Mouse (Mus musculus): ENCODE results near the gene 4930442H23Rik. TPM values are rescaled to one million over a fixed set of nuclear protein-coding genes. Genes with fewer than 3 reads are reported as not detected.
A peak's percentile ranks its signal among the peaks of the same experiment; 100 is the strongest.

The 4930442H23Rik gene
- polyA plus RNA-seq, 1 experiment = 0.07 TPM

DNA sequence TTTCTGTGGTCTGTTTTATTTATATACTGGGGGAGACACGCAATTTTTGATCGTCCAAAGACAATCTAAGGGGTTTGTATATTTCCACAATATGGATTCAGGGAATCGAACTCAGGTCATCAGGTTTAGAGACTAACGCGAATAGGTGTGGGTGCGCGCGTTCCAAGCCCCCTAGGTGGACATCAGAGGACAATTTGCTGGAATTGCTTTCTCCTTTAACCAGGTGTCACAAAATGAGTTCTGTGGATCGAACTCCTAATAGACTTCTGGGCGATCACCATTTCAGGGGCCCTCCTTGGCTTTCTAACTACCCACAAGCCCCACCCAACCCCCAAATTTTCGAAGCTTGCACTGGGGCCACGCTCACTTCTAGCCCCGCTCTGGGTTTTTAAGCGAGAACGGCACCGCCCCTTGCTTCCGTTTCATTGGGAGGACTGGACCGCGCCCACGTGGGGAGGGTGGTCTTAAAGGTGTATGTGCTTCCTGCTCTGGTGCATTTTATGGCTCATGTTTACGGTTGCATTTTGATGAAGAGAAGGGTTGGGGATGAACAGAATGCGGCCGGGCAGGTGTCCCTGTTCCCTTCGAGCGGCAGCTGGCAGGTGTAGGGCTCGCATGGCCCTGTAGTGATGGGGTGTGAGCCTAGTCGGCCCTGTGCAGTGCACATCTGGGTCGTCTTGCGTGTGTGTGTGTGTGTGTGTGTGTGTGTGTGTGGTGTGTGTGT lies 15.0 kb downstream of the 4930442H23Rik start:
- Histone ChIP-seq H3K79me3 (ENCODE audit: low read depth) (peaks cover 30% of the 10 kb centered on the region), H3K79me2 (ENCODE audit: control insufficient read depth, insufficient read depth) (peaks cover 38% of the 10 kb centered on the region), H3K27me3 (ENCODE audit: control insufficient read depth, insufficient read depth, insufficient read length) (no peaks in the 10 kb centered on the region), H3ac (ENCODE audit: control insufficient read depth, insufficient read length, low read depth) (peak overlapping the region; percentile 36), H3K36me3 (ENCODE audit: control insufficient read depth, insufficient read depth) (no peaks in the 10 kb centered on the region), H3K4me3 (ENCODE audit: insufficient read depth, poor library complexity, severe bottlenecking) (peak overlapping the region; percentile 32)
- TF ChIP-seq MAX (IDR thresholded peaks at IDR 0.05) = peak; percentile 63
- TF ChIP-seq MYOG (IDR thresholded peaks at IDR 0.05; ENCODE audit: control insufficient read depth, extremely low read depth, insufficient read length) = no peak
- TF ChIP-seq CEBPB (IDR thresholded peaks at IDR 0.05; ENCODE audit: low read depth) = no peak
- peak; percentile 67 for TF ChIP-seq USF1 (IDR thresholded peaks at IDR 0.05; ENCODE audit: low read depth)
- no peak for TF ChIP-seq CTCF (IDR thresholded peaks at IDR 0.05; ENCODE audit: control insufficient read depth, insufficient read depth, insufficient read length)

DNA sequence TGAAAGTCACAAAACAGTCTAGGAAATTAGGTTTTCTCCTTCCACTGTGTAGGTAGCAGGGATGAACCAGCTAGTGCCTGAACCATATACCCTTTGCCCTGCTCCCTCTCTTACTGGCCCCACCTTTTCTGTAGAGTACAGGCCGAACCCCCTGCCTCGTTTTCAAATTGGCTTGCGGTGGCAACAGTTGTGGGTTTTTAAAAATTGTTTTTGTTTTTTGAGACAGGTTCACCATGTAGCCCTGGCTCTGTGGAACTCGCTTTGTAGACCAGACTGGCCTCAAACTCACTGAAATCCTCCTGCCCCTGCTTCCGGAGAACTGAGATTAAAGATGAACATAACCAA lies 15.6 kb downstream of the 4930442H23Rik start:
- Histone ChIP-seq H3K4me3 (ENCODE audit: insufficient read depth, poor library complexity, severe bottlenecking) (peak overlapping the region; percentile 12), H3K36me3 (ENCODE audit: control insufficient read depth, insufficient read depth) (peaks cover 5% of the 10 kb centered on the region), H3K27me3 (ENCODE audit: control insufficient read depth, insufficient read depth, insufficient read length) (no peaks in the 10 kb centered on the region), H3K79me2 (ENCODE audit: control insufficient read depth, insufficient read depth) (peaks cover 44% of the 10 kb centered on the region), H3ac (ENCODE audit: control insufficient read depth, insufficient read length, low read depth) (peak overlapping the region; percentile 27), H3K79me3 (ENCODE audit: low read depth) (peaks cover 31% of the 10 kb centered on the region)
- no peak for TF ChIP-seq CTCF (IDR thresholded peaks at IDR 0.05; ENCODE audit: control insufficient read depth, insufficient read depth, insufficient read length)
- TF ChIP-seq FOSL1 (IDR thresholded peaks at IDR 0.05; ENCODE audit: insufficient read depth, low read length, poor library complexity, severe bottlenecking) = no peak
- TF ChIP-seq MAX (IDR thresholded peaks at IDR 0.05) = no peak
- no peak for TF ChIP-seq CEBPB (IDR thresholded peaks at IDR 0.05; ENCODE audit: low read depth)
- no peak for TF ChIP-seq USF1 (IDR thresholded peaks at IDR 0.05; ENCODE audit: low read depth)

DNA sequence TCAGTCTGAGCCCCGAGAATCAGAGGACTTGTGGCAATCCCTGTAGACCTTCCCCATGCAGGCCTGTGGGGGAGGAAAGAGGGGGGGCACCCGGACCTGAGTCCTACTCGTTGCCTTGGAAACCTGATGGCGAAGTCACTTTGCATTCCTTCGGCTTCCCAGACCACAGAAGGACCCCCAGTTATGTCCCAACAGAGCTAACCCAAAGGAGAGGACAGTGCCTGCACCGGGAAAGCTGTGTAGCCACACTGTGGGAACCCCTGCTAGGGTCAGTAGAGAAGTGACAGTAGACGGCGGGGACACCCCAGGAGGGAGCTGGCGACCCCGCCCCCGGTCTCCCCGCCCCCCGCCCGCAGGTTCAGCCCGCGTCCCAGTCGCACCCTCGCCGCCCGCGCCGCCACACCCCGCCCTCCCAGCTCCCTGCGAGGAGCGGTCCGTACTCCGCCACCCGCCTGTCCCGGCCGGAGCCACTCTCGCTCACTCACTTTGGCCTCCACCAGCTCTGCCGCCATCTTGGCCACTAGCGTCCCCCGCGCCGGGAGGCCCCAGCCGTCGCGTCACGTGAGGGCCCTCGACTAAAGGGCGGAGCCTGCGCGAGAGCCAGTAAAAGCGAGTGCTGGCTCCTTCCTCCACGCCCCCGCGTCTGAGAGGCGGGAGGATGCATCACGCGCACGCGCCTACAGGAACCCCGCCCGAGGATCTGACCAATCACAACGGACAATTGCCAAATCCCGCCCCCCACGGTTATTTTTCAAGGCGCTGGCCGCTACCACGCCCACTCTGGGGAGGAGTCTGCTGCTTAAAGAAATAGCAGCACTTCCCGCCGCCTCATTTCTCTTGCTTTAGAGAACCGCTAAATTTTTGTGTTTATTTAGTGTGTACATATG lies 16.2 kb downstream of the 4930442H23Rik start, which contains the start of gene Pias4:
TSS of gene Pias4 (minus strand) at position 724 of the 887 bp plus-strand sequence.
- Histone ChIP-seq H3K79me3 (ENCODE audit: low read depth) (peaks cover 35% of the 10 kb centered on the region), H3K27me3 (ENCODE audit: control insufficient read depth, insufficient read depth, insufficient read length) (no peaks in the 10 kb centered on the region), H3K36me3 (ENCODE audit: control insufficient read depth, insufficient read depth) (peaks cover 9% of the 10 kb centered on the region), H3K79me2 (ENCODE audit: control insufficient read depth, insufficient read depth) (peaks cover 50% of the 10 kb centered on the region), H3ac (ENCODE audit: control insufficient read depth, insufficient read length, low read depth) (peak within 1 kb of the TSS; percentile 70), H3K4me3 (ENCODE audit: insufficient read depth, poor library complexity, severe bottlenecking) (peak within 1 kb of the TSS; percentile 75)
- TF ChIP-seq USF1 (IDR thresholded peaks at IDR 0.05; ENCODE audit: low read depth) = peak; percentile 98
- no peak for TF ChIP-seq MYOG (IDR thresholded peaks at IDR 0.05; ENCODE audit: control insufficient read depth, extremely low read depth, insufficient read length)

DNA sequence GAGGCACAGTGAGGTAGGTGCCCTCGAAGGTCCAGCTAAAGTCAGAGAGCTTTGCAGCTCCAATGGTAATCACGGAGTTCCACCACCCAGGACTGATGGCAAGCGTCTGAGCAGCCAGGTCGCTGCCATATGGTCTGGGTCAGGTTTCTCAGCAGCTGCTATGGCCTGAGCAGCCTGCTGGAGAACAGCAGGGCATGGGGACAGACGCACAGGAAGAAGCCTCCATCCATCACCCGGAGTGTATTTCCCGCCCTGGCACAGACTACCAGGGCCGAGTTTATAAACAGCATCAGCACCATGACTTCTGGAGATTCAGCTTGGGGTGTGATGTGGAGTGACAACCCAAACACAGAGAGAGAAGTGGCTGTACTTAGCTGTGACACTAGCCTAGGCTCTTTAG lies 18.5 kb downstream of the 4930442H23Rik start:
- H3ac ChIP-seq (ENCODE audit: control insufficient read depth, insufficient read length, low read depth) = no peak overlapping the region
- H3K4me3 ChIP-seq (ENCODE audit: insufficient read depth, poor library complexity, severe bottlenecking) = no peak overlapping the region
- H3K79me3 ChIP-seq (ENCODE audit: low read depth) = peaks cover 41% of the 10 kb centered on the region
- peaks cover 30% of the 10 kb centered on the region for H3K36me3 ChIP-seq (ENCODE audit: control insufficient read depth, insufficient read depth)
- peaks cover 74% of the 10 kb centered on the region for H3K79me2 ChIP-seq (ENCODE audit: control insufficient read depth, insufficient read depth)
- TF ChIP-seq FOSL1 (IDR thresholded peaks at IDR 0.05; ENCODE audit: insufficient read depth, low read length, poor library complexity, severe bottlenecking) = no peak
- no peak for TF ChIP-seq MYOD1 (IDR thresholded peaks at IDR 0.05; ENCODE audit: control insufficient read depth, insufficient read length, low read depth)
- no peak for TF ChIP-seq CEBPB (IDR thresholded peaks at IDR 0.05; ENCODE audit: low read depth)
- no peak for TF ChIP-seq MYOG (IDR thresholded peaks at IDR 0.05; ENCODE audit: control insufficient read depth, extremely low read depth, insufficient read length)
- no peak for TF ChIP-seq CTCF (IDR thresholded peaks at IDR 0.05; ENCODE audit: control insufficient read depth, insufficient read depth, insufficient read length)
- no peak for TF ChIP-seq MAX (IDR thresholded peaks at IDR 0.05)
- no peak for TF ChIP-seq USF1 (IDR thresholded peaks at IDR 0.05; ENCODE audit: low read depth)
- H3K27me3 ChIP-seq (ENCODE audit: control insufficient read depth, insufficient read depth, insufficient read length) = no peaks in the 10 kb centered on the region

DNA sequence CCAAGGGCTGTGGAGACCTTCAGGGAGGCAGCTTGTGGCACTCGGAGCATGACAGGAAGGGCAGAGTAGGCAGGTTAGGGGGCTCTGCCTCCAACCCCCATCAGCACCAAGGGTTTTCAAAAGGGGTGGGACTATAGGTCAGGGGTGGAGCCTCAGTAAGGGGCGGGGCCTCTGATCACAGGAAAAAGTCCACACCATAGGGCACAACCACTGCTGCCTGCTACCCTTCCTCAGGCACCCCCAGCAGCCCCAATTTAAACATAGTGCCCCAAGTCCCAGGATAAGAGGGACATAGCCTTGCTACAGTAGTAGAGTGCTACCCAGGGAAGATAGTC lies 21.4 kb downstream of the 4930442H23Rik start:
- H3ac ChIP-seq (ENCODE audit: control insufficient read depth, insufficient read length, low read depth) = no peak overlapping the region
- H3K36me3 ChIP-seq (ENCODE audit: control insufficient read depth, insufficient read depth) = peaks cover 37% of the 10 kb centered on the region
- peaks cover 89% of the 10 kb centered on the region for H3K79me2 ChIP-seq (ENCODE audit: control insufficient read depth, insufficient read depth)
- peaks cover 41% of the 10 kb centered on the region for H3K79me3 ChIP-seq (ENCODE audit: low read depth)
- no peaks in the 10 kb centered on the region for H3K27me3 ChIP-seq (ENCODE audit: control insufficient read depth, insufficient read depth, insufficient read length)
- no peak for TF ChIP-seq MYOG (IDR thresholded peaks at IDR 0.05; ENCODE audit: control insufficient read depth, extremely low read depth, insufficient read length)
- no peak for TF ChIP-seq USF1 (IDR thresholded peaks at IDR 0.05; ENCODE audit: low read depth)
- TF ChIP-seq MAX (IDR thresholded peaks at IDR 0.05) = no peak
- no peak for TF ChIP-seq CEBPB (IDR thresholded peaks at IDR 0.05; ENCODE audit: low read depth)
- no peak for TF ChIP-seq CTCF (IDR thresholded peaks at IDR 0.05; ENCODE audit: control insufficient read depth, insufficient read depth, insufficient read length)
- no peak for TF ChIP-seq FOSL1 (IDR thresholded peaks at IDR 0.05; ENCODE audit: insufficient read depth, low read length, poor library complexity, severe bottlenecking)
- no peak for TF ChIP-seq MYOD1 (IDR thresholded peaks at IDR 0.05; ENCODE audit: control insufficient read depth, insufficient read length, low read depth)
- H3K4me3 ChIP-seq (ENCODE audit: insufficient read depth, poor library complexity, severe bottlenecking) = no peak overlapping the region
